In genomic region chr10:76763016-76763415, GRCm38 (mm10) we compare ENCODE assay signal across 17 mouse cellular contexts. TPM values are rescaled to one million over a fixed set of nuclear protein-coding genes. Genes with fewer than 3 reads are reported as not detected.
DNase-seq lines count a peak whose midpoint lies in the region; ATAC-seq lines count a peak whose summit lies in the region.
"Had no signal": no experiment of that assay in that cellular context is flagged by ENCODE, and none has a peak within 500 bp of the region (broad histone marks: within the 10 kb centered on the region; RNA-seq: fewer than 3 reads in every experiment).

No protein-coding gene starts in this region.

- DNase-seq in heart, adult 11 months, result peak; percentile 72
- peak; percentile 5 to 19 for DNase-seq in layer of hippocampus, adult 8-10 months (ENCODE audit: low spot score in 2 of 2)
- no peak for DNase-seq in layer of hippocampus, adult 9-11 months
- peak; percentile 0 for DNase-seq in right cerebral cortex, postnatal 4 days
- DNase-seq in right cerebral cortex, adult 18-20 months, result no peak
- peak; percentile 38 for DNase-seq in brain, adult 2 months (ENCODE audit: low read depth, low spot score)
- DNase-seq in adrenal gland, postnatal 4 days (ENCODE audit: low spot score in 2 of 2), result no peak
- DNase-seq: adrenal gland, postnatal 10 days; gastrocnemius, postnatal 36 days; heart, adult 18-20 months; heart, postnatal 36 days had no signal

- ATAC-seq in heart, embryonic 11.5 days (replicated peaks; ENCODE audit: insufficient number of reproducible peaks, low FRiP score, low TSS enrichment), result no peak
- ATAC-seq: forebrain, embryonic 15.5 days had no signal

- H3K4me3 ChIP-seq in heart, embryonic 11.5 days (ENCODE audit: low read depth, low read length), result no peak overlapping the region
- H3K4me3 ChIP-seq: embryonic facial prominence, embryonic 10.5 days; forebrain, embryonic 15.5 days; heart, embryonic 13.5 days; hindbrain, embryonic 15.5 days had no signal

- 81% methylated on average over 12 of the region's 12 CpGs for WGBS in heart, embryonic 11.5 days (ENCODE audit: insufficient replicate concordance)

- no peak overlapping the region for H3K9ac ChIP-seq in heart, embryonic 11.5 days (ENCODE audit: low read depth, low read length)
- H3K9ac ChIP-seq: forebrain, embryonic 15.5 days; heart, embryonic 13.5 days; hindbrain, embryonic 15.5 days had no signal

- no peak overlapping the region for H3K27ac ChIP-seq in heart, embryonic 11.5 days (ENCODE audit: low read depth, low read length)
- H3K27ac ChIP-seq: embryonic facial prominence, embryonic 10.5 days; forebrain, embryonic 15.5 days; heart, embryonic 13.5 days; hindbrain, embryonic 15.5 days had no signal

- H3K9me3 ChIP-seq in heart, embryonic 11.5 days (replicated peaks; ENCODE audit: control insufficient read depth, low read length), result no peaks in the 10 kb centered on the region
- H3K9me3 ChIP-seq: embryonic facial prominence, embryonic 10.5 days; forebrain, embryonic 15.5 days; heart, embryonic 13.5 days; hindbrain, embryonic 15.5 days had no signal

- no peaks in the 10 kb centered on the region for H3K4me1 ChIP-seq in heart, embryonic 11.5 days (ENCODE audit: control insufficient read depth, insufficient read depth, low read length)
- H3K4me1 ChIP-seq: embryonic facial prominence, embryonic 10.5 days; forebrain, embryonic 15.5 days; heart, embryonic 13.5 days; hindbrain, embryonic 15.5 days had no signal

- no peaks in the 10 kb centered on the region for H3K36me3 ChIP-seq in heart, embryonic 11.5 days (ENCODE audit: control insufficient read depth, insufficient read depth, low read length)
- H3K36me3 ChIP-seq: forebrain, embryonic 15.5 days; heart, embryonic 13.5 days; hindbrain, embryonic 15.5 days had no signal

- H3K27me3 ChIP-seq in heart, embryonic 11.5 days (ENCODE audit: control insufficient read depth, insufficient read depth, low read length), result no peaks in the 10 kb centered on the region; the same call in 1 of the 2 replicates
- H3K27me3 ChIP-seq: forebrain, embryonic 15.5 days; heart, embryonic 13.5 days; hindbrain, embryonic 15.5 days had no signal

- no peak overlapping the region for H3K4me2 ChIP-seq in heart, embryonic 11.5 days
- H3K4me2 ChIP-seq: forebrain, embryonic 15.5 days; heart, embryonic 13.5 days; hindbrain, embryonic 15.5 days had no signal

RNA-seq across cellular contexts. Expression of gene Col6a1, which starts 37.0 kb away (rescaled TPM):
- polyA plus RNA-seq in heart, embryonic 11.5 days (2014; fragmentation: Nextera tagmentation; extraction: Ambion mirVana), result 16.3 and 22.1 TPM in 2 replicates
- total RNA-seq in layer of hippocampus, adult 8-10 months (2022), result 10 to 100 TPM; 31.2 to 46.8 (median 38.5) TPM
- 100 to 1,000 TPM; 363 to 367 TPM for total RNA-seq in adrenal gland, postnatal 4 days (2021)
- total RNA-seq: MEL had no signal

Comparison
In these comparisons a context has a peak if more than half of its experiments do, and no peak if none do; other contexts are left out.
1. DNase-seq: peak in heart, adult 11 months (single experiment), layer of hippocampus, adult 8-10 months (2 of 2), right cerebral cortex, postnatal 4 days (single experiment) and brain, adult 2 months (single experiment); none in layer of hippocampus, adult 9-11 months (single experiment), right cerebral cortex, adult 18-20 months (single experiment) and adrenal gland, postnatal 4 days (0 of 2).
2. RNA of gene Col6a1, which starts 37.0 kb away (total RNA-seq): 363 to 367 TPM in adrenal gland, postnatal 4 days; 31.2 to 46.8 TPM in layer of hippocampus, adult 8-10 months; every median in the first group is over 4 times any median in the second.